14 mouse cellular contexts compared by ENCODE assay signal in genomic region chr13:42902859-42903258, GRCm38 (mm10).
A peak's percentile ranks its signal among the peaks of the same experiment; 100 is the strongest.
DNase-seq lines count a peak whose midpoint lies in the region; ATAC-seq and TF ChIP-seq lines count a peak whose summit lies in the region.
"Had no signal": no experiment of that assay in that cellular context is flagged by ENCODE, and none has a peak within 500 bp of the region (broad histone marks: within the 10 kb centered on the region; RNA-seq: fewer than 3 reads in every experiment).

No protein-coding gene starts in this region.

- H3K4me1 ChIP-seq in testis, adult 2 months (ENCODE audit: control insufficient read depth, insufficient read depth, low read length), result no peaks in the 10 kb centered on the region
- H3K4me1 ChIP-seq in small intestine, adult 2 months (ENCODE audit: control insufficient read depth, insufficient read depth, insufficient read length, low read length), result no peaks in the 10 kb centered on the region
- H3K4me1 ChIP-seq: midbrain, embryonic 12.5 days had no signal

- H3K36me3 ChIP-seq in testis, adult 2 months (ENCODE audit: control insufficient read depth, insufficient read depth, low read length), result no peaks in the 10 kb centered on the region
- no peaks in the 10 kb centered on the region for H3K36me3 ChIP-seq in small intestine, adult 2 months (ENCODE audit: control insufficient read depth, insufficient read depth, low read length)
- H3K36me3 ChIP-seq: forebrain, embryonic 10.5 days; heart, embryonic 15.5 days; midbrain, embryonic 12.5 days had no signal

- no peak overlapping the region for H3K27ac ChIP-seq in testis, adult 2 months (ENCODE audit: control insufficient read depth, insufficient read depth, low read depth, low read length)
- no peak overlapping the region for H3K27ac ChIP-seq in small intestine, adult 2 months (ENCODE audit: insufficient read depth, low read depth, low read length)
- H3K27ac ChIP-seq: forebrain, embryonic 10.5 days; heart, embryonic 15.5 days; midbrain, embryonic 12.5 days had no signal

- H3K4me3 ChIP-seq in testis, adult 2 months (ENCODE audit: control insufficient read depth, low read depth, low read length), result no peak overlapping the region
- no peak overlapping the region for H3K4me3 ChIP-seq in small intestine, adult 2 months (ENCODE audit: low read depth, low read length)
- H3K4me3 ChIP-seq: forebrain, embryonic 10.5 days; heart, embryonic 15.5 days; midbrain, embryonic 12.5 days had no signal

- no peak for TF ChIP-seq POLR2A in testis, adult 2 months (IDR thresholded peaks at IDR 0.05; ENCODE audit: control insufficient read depth, low read depth, low read length)
- TF ChIP-seq POLR2A in small intestine, adult 2 months (IDR thresholded peaks at IDR 0.05; ENCODE audit: low read depth, low read length), result no peak

- TF ChIP-seq CTCF in testis, adult 2 months (IDR thresholded peaks at IDR 0.05; ENCODE audit: control insufficient read depth, insufficient read depth, insufficient replicate concordance, low read depth, low read length), result peak; percentile 21; the same call in 1 of the 2 replicates
- TF ChIP-seq CTCF in small intestine, adult 2 months (IDR thresholded peaks at IDR 0.05; ENCODE audit: extremely low read depth, insufficient read length, insufficient replicate concordance, low read depth, low read length), result peak; percentile 11; the same call in 1 of the 2 replicates

- no peak for DNase-seq in frontal cortex, adult 2 months (ENCODE audit: extremely low spot score in 1 of 2, low spot score in 1 of 2)
- peak; percentile 16 for DNase-seq in kidney, postnatal 10 days
- no peak for DNase-seq in kidney, adult 8-10 months
- no peak for DNase-seq in testis, postnatal 10 days (ENCODE audit: low spot score)
- DNase-seq in MN1 (ENCODE audit: low spot score), result no peak
- DNase-seq: B cell, adult 2 months; cerebellum, adult 2 months; lung, postnatal 36 days had no signal

- no peaks in the 10 kb centered on the region for H3K27me3 ChIP-seq in testis, adult 2 months (ENCODE audit: control insufficient read depth, insufficient read depth, low read length)
- no peaks in the 10 kb centered on the region for H3K27me3 ChIP-seq in small intestine, adult 2 months (ENCODE audit: control insufficient read depth, insufficient read depth, low read length)
- H3K27me3 ChIP-seq: midbrain, embryonic 12.5 days had no signal

- 0 out of 2 replicates have a peak, but pooled peaks have one; percentile 15 for ATAC-seq in frontal cortex, adult (ENCODE audit: low TSS enrichment)

- 90% methylated on average over 3 of the region's 3 CpGs for WGBS in small intestine, adult 2 months
